Comparison of ENCODE assay signal across 18 mouse cellular contexts in the genomic region with DNA sequence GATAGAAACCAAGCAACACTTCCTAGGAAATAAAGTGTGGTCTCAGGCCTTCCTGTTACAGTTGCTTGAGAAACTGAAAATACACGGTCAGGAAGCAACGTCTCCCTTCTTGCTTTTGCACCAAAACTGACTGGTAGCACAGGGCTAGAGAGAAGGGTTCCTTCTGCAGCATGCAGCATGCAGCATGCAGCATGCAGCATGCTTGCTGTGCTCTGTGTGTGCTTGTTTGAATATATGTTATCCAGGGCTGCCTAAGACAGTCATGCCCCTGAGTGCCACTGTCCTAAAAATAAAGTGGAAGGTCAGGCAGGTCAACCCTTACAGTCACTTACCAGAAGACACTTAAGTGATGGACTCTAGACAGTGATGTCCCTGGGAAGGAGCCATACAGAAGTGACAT. TPM values are rescaled to one million over a fixed set of nuclear protein-coding genes. Genes with fewer than 3 reads are reported as not detected.
A peak's percentile ranks its signal among the peaks of the same experiment; 100 is the strongest.
DNase-seq lines count a peak whose midpoint lies in the region; ATAC-seq lines count a peak whose summit lies in the region.
"Had no signal": no experiment of that assay in that cellular context is flagged by ENCODE, and none has a peak within 500 bp of the region (broad histone marks: within the 10 kb centered on the region; RNA-seq: fewer than 3 reads in every experiment).

No protein-coding gene starts in this region.

- H3K4me1 ChIP-seq in heart, embryonic 12.5 days (replicated peaks): peaks cover 19% of the 10 kb centered on the region
- peaks cover 54% of the 10 kb centered on the region for H3K4me1 ChIP-seq in liver, embryonic 12.5 days
- H3K4me1 ChIP-seq: forebrain, embryonic 12.5 days; lung, embryonic 15.5 days had no signal

- H3K4me3 ChIP-seq in heart, embryonic 12.5 days: no peak overlapping the region
- H3K4me3 ChIP-seq in liver, embryonic 12.5 days: peak overlapping the region; percentile 8; the same call in 1 of the 2 replicates
- H3K4me3 ChIP-seq: forebrain, embryonic 12.5 days; left cerebral cortex, adult 2 months; lung, embryonic 15.5 days; stomach, embryonic 15.5 days had no signal

- H3K36me3 ChIP-seq in heart, embryonic 12.5 days: no peaks in the 10 kb centered on the region
- no peaks in the 10 kb centered on the region for H3K36me3 ChIP-seq in liver, embryonic 12.5 days
- H3K36me3 ChIP-seq: forebrain, embryonic 12.5 days; lung, embryonic 15.5 days; stomach, embryonic 15.5 days had no signal

- no peak overlapping the region for H3K4me2 ChIP-seq in heart, embryonic 12.5 days
- H3K4me2 ChIP-seq in liver, embryonic 12.5 days: peak overlapping the region; percentile 55
- H3K4me2 ChIP-seq: forebrain, embryonic 12.5 days; hindbrain, embryonic 14.5 days; lung, embryonic 15.5 days; stomach, embryonic 15.5 days had no signal

- no peaks in the 10 kb centered on the region for H3K27me3 ChIP-seq in heart, embryonic 12.5 days (replicated peaks)
- H3K27me3 ChIP-seq in liver, embryonic 12.5 days (replicated peaks): no peaks in the 10 kb centered on the region
- H3K27me3 ChIP-seq: forebrain, embryonic 12.5 days; lung, embryonic 15.5 days; stomach, embryonic 15.5 days had no signal

- no peak overlapping the region for H3K9ac ChIP-seq in heart, embryonic 12.5 days
- H3K9ac ChIP-seq in liver, embryonic 12.5 days: peak overlapping the region; percentile 63
- H3K9ac ChIP-seq: forebrain, embryonic 12.5 days; hindbrain, embryonic 14.5 days; lung, embryonic 15.5 days; stomach, embryonic 15.5 days had no signal

- DNase-seq in heart, adult 11 months: no peak
- peak; percentile 24 for DNase-seq in thymus, postnatal 14 days
- DNase-seq in thymus, postnatal 36 days: no peak
- no peak for DNase-seq in right cerebral cortex, postnatal 36 days (ENCODE audit: low spot score in 2 of 2)
- no peak for DNase-seq in gastrocnemius, adult 8-10 months (ENCODE audit: low spot score in 2 of 2)
- DNase-seq: adrenal gland, postnatal 14 days; embryo, embryonic 11 days; gastrocnemius, postnatal 36 days had no signal

- 30% methylated on average over 2 of the region's 2 CpGs for WGBS in heart, embryonic 12.5 days
- 17% methylated on average over 2 of the region's 2 CpGs for WGBS in liver, embryonic 12.5 days (ENCODE audit: insufficient replicate concordance)

- no peak overlapping the region; the same call in 1 of the 2 replicates for H3K27ac ChIP-seq in heart, embryonic 12.5 days (ENCODE audit: poor library complexity, severe bottlenecking)
- peak overlapping the region; percentile 94 for H3K27ac ChIP-seq in liver, embryonic 12.5 days
- H3K27ac ChIP-seq: forebrain, embryonic 12.5 days; hindbrain, embryonic 14.5 days; kidney, postnatal 0 days; left cerebral cortex, adult 2 months; lung, embryonic 15.5 days; stomach, embryonic 15.5 days had no signal

- no peaks in the 10 kb centered on the region for H3K9me3 ChIP-seq in heart, embryonic 12.5 days (replicated peaks)
- no peaks in the 10 kb centered on the region for H3K9me3 ChIP-seq in liver, embryonic 12.5 days (replicated peaks)
- H3K9me3 ChIP-seq: forebrain, embryonic 12.5 days; lung, embryonic 15.5 days; stomach, embryonic 15.5 days had no signal

- ATAC-seq in heart, embryonic 12.5 days (ENCODE audit: insufficient number of reproducible peaks, low FRiP score): peak; percentile 52
- ATAC-seq in liver, embryonic 12.5 days: peak; percentile 75
- ATAC-seq in neutrophil, adult 5-6 weeks (ENCODE audit: extremely low read depth, insufficient number of reproducible peaks, low FRiP score, poor library complexity, severe bottlenecking): peak; percentile 34; the same call in 1 of the 2 replicates
- ATAC-seq: Patski had no signal

RNA-seq across cellular contexts. Expression of gene Suco, which starts 17.6 kb away (rescaled TPM):
- polyA plus RNA-seq in heart, embryonic 12.5 days (2016; fragmentation: Nextera tagmentation; extraction: Ambion mirVana): 26.2 and 28.2 TPM in 2 replicates
- polyA plus RNA-seq in liver, embryonic 12.5 days (2016; fragmentation: Nextera tagmentation; extraction: Ambion mirVana): 13.3 and 16.3 TPM in 2 replicates
- total RNA-seq in neutrophil, adult 5-6 weeks (2017): 77.2 and 121 TPM in 2 replicates
- 1 to 10 TPM; 9.0 to 9.8 (median 9.2) TPM for total RNA-seq in gastrocnemius, adult 8-10 months (2022)
